Mouse (Mus musculus): Measurements from ENCODE around the gene Abce1. TPM values are rescaled to one million over a fixed set of nuclear protein-coding genes. Genes with fewer than 3 reads are reported as not detected.

Abce1 gene
- 10 to 100 TPM; 23.9 to 25.3 TPM for total RNA-seq (2023)

DNA sequence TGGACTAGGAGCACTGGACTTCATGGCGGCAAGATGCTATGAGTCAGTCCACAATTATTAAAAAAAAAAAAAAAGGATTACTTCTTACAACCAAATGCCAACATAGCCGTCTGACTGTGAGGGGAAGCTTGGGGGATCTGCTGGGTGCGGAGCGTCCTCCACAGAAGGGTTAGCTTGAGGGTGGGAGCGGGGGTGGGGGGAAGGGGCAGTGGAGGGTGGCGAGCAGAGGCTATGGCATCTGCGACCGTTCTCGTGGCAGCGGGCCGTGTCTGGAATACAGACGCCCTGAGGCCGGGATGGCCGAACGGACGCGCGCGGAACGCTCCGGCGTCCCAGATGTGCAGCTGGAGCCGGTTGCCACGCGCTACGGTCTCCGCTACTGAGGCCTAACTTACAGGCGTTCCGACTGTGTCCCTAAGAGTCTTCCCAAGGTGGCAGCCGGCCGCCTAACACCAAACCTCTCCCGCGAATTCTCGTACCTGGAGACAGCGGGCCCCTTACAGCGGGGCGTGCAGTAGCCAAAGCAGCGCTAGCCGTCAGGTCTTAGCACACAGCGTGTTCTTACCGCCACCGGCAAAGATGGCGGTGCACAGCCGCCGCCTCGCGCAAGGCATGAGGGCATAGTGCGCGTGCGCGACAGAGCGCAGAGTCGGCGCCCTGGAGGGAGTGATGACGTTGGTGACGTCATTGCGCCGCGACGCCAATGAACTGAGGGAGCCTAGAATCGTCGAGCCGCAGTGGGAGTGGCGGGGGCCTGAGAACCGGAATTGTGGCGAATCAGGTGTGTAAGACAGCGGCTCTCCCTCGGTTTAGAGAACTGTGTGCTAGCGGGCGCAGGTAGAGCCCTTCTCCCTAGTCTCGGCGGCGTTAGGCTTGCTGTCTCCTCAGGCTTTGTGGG lies at the start of gene Abce1, which contains the start of gene Anapc10:
Abce1 (minus strand) TSS at position 677 of the 898 bp plus-strand sequence.
Anapc10 (plus strand) TSS at position 757 of the 898 bp plus-strand sequence.

DNA sequence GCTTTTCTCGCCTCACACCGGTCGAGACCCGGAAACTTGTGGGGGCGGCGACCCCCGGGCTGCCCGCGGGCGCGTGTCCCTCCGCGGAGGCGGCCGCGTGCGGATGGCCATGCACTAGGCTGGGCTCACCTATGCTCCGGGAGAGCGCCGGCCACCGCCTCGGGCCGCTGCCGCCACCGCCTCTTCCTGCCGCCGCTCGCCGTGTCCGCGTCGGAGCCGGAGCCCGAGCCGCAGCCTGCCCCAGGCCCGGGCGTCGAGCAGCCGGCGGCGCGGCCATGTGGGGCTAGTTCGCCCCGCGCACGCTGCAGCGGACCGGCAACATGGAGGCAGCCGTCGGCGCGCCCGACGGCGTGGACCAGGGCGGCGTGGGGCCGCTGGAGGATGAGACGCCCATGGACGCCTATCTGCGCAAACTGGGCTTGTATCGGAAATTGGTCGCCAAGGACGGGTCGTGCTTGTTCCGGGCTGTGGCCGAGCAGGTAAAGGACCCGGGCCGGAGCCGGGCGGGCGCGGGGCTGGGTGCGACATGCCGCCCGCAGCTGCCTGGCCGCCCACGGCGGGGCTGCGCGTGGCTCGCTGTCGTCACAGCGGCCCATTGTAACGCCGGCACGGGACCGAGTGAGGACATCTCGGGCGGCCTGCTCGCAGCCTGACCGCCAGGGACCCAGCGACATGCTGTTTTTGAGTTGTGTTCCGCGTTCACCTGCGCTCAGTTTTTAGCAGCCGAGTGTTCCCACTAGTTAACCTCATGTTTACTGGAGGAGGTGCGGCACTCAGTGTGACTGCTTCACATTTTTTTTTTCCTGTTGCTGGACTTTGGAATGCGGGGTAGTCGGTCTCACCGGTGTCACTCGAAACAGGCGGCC lies 71.7 kb downstream of the Abce1 start, which contains the start of gene Otud4:
Otud4 (plus strand) TSS at position 33 of the 866 bp plus-strand sequence.

Other genes starting within 250 kb of the Abce1 start
- gene Otud4, start 72.1 kb downstream of the Abce1 start, total RNA-seq (2023) = 10 to 100 TPM; 25.5 to 29.3 TPM
- 1 to 10 TPM; 3.5 to 4.6 TPM for gene Anapc10, start 80 bp upstream of the Abce1 start, total RNA-seq (2023)